Mouse (Mus musculus): ENCODE measurements at regions not wholly inside any gene's neighbourhood (a gene's known extent, or its start where the extent isn't known, plus 50 kb on each side); places are given as distances from the start of the nearest gene placed in this dataset.

DNA sequence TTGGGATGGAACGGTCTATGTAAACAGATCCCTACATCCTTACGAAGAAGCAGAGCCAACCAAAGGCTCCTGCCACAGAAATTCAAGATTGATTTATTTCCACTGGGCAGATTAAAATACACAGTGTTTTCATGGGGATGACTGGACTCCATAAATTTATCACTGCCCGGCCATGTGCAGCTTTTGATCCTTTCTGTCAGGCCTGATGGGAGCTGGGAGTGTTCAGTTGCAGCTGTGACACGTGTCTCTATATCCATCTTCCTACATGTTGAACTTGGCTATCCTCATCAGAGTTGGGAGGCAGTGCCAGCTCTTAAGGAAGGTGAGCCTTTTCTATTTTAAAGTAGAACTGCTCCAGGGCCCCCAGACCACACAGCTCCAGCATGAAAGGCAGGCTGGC lies 218.9 kb downstream of the Wdr11 start:
- intact Hi-C loops (cut with DNase I): no loop called here

- intact Hi-C loops (cut with DNase I): no loop called here
These were observed 222.6 kb downstream of the Wdr11 start for GRCm38 (mm10) chr7:129814149-129814860.

- intact Hi-C loops (cut with DNase I): no loop called here
These were observed 227.2 kb downstream of the Wdr11 start for GRCm38 (mm10) chr7:129818833-129819232.

DNA sequence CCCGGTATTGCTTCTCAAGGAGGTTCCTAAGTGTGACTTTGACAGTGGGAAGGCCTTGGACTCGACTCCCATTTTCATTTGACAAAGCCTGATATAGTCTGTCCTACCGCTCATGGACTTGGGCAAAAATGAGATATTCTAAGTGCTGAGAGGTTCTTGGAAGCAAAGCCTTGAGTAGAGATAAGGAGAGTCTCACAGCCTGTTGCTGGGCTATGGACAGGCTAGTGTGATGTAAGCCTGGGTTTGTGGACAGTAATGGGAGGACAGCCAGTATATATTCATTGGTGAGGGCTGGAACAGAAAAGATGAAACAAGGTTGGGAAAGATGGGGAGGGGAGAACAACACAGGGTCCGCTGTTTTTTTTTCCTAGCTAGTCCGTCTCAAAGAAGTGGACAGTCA lies 228.0 kb downstream of the Wdr11 start:
- intact Hi-C loops (cut with DNase I): no loop called here

- intact Hi-C loops (cut with DNase I): no loop called here
These were observed 237.3 kb downstream of the Wdr11 start for GRCm38 (mm10) chr7:129828970-129829369.

GRCm38 (mm10) chr7:129832830-129833229 lies 241.2 kb downstream of the Wdr11 start:
- intact Hi-C loops (cut with DNase I): no loop called here

GRCm38 (mm10) chr7:129842303-129843122 lies 250.8 kb downstream of the Wdr11 start:
- intact Hi-C loops (cut with DNase I): no loop called here

DNA sequence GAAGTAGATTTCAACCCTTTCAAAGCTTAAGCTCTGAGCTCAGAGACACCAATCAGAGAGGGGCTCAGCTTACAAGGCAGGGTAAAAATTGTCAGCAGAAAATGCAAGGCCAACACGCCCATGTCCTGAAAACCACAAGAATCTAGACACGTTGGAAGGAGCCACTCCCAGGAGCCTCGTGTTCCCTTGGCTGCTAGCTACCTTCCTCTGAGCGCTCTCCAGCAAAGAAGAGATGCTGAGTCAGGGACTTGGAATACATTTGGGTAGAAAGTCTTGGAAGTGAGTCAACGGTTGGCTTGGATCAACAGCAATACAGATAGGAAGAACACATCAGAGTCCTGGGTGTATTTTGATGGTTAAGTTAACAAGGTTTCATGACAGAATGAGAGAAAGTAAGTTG lies 255.5 kb downstream of the Wdr11 start:
- intact Hi-C loops (cut with DNase I): no loop called here

DNA sequence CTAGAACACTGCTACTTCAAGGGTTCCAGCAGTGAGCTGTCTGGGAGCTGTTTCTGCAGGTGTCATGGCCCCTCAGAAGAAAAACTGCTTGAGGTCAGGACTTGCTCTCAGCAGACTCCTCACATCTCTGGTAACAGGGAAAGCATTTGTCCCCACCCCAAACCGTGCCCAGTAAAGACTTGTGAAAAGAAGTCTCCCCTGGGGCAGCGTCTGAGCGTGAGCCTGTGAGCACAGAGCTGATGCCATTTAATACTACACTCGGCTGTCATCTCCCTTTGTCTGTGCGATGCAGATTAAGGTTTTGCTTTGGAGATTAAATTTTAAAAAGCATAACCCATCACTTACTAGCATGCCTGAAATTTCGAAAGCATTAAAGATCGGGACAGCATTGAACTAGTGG lies 261.9 kb downstream of the Wdr11 start:
- intact Hi-C loops (cut with DNase I): no loop called here

GRCm38 (mm10) chr7:129854942-129855341 lies 263.3 kb downstream of the Wdr11 start:
- intact Hi-C loops (cut with DNase I): no loop called here

DNA sequence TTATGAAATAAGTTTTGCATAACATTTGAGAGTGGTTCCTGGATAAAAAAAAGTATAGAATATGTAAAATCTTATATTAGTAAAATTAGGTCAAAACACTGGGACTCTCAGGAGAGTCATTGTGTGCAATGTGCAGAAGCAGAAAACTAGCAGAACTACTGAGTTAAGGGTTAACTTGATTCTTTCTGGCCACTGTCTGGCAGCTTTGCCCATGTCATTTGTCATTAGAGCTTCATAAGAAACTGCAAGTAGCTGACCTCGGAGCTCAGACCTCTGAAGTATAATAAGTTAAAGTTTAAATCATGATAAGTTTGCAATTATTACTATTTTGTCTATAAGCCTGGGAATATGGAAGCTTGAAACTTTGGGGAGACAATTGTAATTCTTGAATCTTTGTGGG lies 271.3 kb downstream of the Wdr11 start:
- intact Hi-C loops (cut with DNase I): no loop called here

- intact Hi-C loops (cut with DNase I): no loop called here
These were observed 273.9 kb downstream of the Wdr11 start for GRCm38 (mm10) chr7:129865536-129865935.

DNA sequence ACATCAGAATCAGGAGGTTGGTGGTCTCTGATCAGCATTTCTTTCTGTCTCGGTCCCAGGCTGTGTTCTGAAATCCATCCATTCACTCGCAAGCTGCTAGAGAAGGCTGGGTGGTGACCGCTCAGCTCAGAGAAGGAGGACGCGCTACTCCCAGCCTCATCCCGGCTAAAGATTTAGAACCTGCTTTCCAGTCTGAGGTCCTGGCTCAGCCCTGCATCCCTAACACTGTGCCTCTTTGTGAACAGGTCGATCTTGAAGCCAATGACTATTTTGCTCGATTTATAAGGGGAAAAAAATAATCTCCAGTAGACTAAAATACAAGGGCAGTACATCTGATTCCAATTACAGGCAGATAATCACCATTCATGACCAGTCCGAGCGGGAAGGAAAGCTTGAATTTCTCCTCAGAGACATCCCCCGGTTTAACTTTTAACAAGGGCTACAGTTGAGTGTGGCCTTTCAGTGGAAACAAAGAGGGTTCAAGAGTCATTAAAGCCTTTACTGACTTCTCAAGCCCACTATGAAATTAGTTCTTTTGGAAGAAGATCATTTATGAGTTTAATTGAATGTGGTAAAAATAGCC lies 280.6 kb downstream of the Wdr11 start:
- intact Hi-C loops (cut with DNase I): no loop called here

DNA sequence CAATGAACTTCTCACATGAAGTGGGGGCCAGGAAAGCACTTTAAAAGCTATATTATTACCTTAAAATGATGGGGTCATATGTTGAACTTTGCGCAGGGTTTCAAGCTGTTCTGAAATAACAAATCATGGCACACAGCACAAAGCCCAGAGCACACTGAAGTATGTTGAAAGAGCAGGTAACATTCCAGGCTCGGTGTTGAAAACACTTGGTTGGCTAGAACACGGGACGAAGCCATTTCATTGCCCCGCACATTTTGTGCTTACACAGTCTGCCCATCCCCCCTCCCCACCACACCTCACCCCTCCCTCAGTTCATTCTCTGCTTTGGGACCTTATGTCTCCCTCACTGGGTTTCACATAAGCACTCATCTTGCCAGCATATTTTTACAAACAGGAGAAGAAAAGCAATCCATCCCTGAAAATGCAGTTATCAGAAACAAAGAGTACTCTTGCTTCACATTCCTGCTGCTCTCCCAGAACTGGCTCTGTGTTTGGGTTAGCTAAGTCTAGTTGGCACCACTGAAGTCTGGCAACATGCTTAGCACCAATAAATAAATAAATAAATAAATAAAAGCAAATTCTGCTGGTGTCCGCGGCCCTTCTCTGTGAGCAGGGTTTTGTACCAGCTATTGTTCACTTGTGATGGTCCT lies 284.7 kb downstream of the Wdr11 start:
- intact Hi-C loops (cut with DNase I): no loop called here

DNA sequence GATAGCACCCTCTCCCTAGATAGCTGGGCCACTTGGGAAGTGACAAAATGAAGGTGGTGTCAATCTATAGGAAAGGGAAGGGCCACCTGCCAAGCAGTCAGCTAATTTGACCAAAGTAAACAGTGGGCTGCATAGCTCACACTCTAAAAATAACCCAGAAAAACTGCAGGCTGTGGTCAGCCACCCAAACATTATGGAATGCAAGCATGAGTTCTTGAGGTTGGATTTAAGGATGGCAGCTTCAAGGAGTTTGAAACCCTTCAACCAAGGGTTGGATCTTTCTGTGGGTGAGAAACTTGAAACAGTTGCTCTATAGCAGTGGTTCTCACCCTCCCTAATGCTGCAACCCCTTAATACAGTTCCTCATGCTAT lies 285.2 kb downstream of the Wdr11 start:
- intact Hi-C loops (cut with DNase I): no loop called here

- intact Hi-C loops (cut with DNase I): no loop called here
These were observed 304.6 kb downstream of the Wdr11 start for GRCm38 (mm10) chr7:129896291-129896690.

DNA sequence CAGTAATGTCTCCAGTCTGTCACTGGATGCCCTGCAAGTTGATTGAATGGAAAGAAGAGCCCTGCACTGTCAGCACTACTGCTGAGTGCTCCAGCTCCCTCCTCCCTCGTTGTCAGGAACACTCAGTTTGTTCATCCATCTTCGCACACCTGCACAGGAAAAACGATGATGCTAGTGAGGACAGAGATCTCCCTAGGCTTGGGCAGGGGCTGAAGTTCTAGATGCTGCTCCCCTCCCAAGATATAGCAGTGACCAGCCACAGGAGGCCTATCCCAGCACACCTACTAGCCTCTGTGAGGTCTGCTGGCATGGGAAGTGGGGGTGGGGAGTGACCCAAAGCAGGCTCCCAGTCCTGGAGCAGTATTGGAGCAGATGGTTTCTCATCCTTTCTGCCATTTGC lies 305.8 kb downstream of the Wdr11 start:
- intact Hi-C loops (cut with DNase I): no loop called here

GRCm38 (mm10) chr7:129902256-129902655 lies 310.6 kb downstream of the Wdr11 start:
- intact Hi-C loops (cut with DNase I): no loop called here

DNA sequence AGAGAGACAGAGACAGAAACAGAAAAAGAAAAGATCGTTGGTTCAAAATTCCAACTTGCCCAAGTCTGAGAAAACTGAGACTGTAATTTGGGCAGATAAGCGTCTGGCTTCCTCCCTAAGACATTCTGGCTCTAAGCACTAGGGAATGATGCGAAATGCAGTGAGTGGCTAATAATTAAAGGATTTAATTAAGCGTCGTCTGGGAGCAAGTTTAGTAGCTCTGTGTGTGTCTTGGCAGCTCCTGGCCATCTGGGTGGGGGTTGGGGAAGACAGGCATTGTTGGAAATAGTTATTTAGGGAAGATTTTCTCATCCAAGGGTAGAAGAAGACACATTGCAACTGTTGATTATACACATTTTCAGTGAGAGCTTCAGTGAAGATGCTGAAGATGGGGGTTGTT lies 311.5 kb downstream of the Wdr11 start:
- intact Hi-C loops (cut with DNase I): no loop called here

DNA sequence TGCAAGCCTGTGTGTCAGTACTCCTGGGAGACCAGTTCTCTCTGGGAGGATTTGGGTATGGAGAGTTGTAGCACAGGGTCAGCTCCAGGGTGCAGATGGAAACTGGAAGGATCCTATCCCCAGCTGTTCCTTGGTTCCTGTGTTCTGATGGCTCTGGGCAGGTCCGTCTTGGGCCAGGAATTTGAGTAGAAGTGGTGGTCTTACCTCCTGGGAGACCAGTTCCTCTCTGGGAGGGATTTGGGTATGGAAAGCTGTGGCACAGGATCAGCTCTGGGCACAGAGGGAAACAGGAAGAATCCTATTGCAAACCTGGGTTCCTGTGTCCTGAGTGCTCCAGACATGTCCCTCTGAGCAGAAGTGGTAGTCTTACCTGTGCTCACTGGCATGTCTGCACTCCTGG lies 314.5 kb downstream of the Wdr11 start:
- intact Hi-C loops (cut with DNase I): no loop called here

DNA sequence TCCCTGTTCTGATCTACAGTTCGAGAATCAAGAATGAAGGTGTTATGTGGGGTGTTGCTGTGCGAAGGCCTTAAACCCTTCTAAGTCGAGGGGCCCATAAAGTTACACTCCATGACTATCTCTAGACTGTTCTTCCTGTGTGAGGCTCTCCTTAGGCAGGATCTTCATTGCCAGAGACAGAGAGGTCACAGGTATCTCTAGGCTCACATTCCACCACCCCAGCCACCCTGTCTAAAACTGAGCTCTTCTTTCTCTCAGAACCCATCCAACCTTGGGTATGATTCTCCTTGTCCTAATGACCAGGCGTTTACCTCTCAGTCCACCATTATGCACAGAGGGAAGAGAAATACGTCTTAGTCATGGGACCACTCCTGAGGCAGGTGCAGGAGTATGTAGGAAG lies 317.2 kb downstream of the Wdr11 start:
- intact Hi-C loops (cut with DNase I): no loop called here

- intact Hi-C loops (cut with DNase I): no loop called here
These were observed 318.1 kb downstream of the Wdr11 start for GRCm38 (mm10) chr7:129909730-129910129.

Measured in adrenal gland (tissue).